Mouse (Mus musculus) neural tube, embryonic 10.5 days (tissue): ENCODE results near the gene Ocm.
"Not testable (repeated sequence)": the region's sequence is repeated elsewhere in the genome, so short reads cannot be mapped to it uniquely, and the experiment has no call there.

Experiments used
- DNase-seq: peaks from one replicate; pipeline ENCODE4 v3.0.0-alpha.2; 2017; ENCODE audit warnings: low spot score; ENCODE audit errors: extremely low spot score

Gene Ocm

DNA sequence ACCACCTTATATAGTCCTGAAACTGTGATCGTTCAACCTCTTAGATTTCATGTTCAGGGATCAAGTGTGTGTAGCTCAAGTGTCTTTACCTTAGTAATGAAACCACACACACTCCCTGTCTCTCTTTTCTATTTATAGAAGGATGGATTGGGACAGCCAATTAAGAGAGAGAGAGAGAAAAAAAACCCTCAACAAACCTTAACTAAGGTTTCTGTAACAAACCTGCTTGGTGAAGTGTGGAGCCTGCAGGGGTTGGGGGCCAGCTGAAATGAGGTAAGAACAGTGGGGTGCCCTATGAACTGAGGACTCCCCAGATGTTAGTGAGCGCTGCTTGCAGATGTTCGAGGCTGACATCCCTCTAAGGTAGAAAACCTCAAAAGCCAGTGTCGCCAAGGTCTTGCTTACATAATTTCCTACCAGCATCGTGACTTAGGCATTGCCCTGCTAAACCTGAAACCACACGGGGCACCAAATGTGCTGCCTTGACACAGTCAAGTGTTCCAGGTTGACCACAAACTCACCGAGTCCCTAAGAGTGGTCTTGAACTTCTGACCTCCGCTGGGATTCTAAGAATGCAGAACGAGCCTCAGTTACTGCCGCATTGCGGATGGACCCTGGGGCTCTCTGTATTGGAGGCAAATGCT lies at the start of gene Ocm:
Ocm (minus strand) TSS at position 51 of the 644 bp plus-strand sequence.
- DNase-seq = no peak

DNA sequence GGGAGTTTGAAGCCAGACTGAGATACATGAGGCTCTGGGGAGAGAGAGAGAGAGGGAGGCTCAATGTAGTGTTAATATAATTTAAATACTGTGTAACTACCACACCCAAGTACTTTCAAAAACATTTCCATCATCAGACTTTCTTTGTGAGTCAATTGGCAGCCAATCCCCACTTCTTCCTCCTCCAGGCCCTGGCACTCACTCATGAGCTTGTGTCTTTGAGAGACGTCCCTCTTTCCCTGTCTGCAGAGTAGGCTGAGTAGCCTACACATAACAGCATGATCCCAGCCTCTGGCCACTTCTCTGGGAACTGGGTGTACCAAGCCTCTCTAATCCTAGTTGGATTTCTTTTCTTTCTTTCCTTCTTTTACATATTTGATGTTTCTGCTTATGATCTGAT lies 44.8 kb upstream of the Ocm start:
- DNase-seq = no peak

DNA sequence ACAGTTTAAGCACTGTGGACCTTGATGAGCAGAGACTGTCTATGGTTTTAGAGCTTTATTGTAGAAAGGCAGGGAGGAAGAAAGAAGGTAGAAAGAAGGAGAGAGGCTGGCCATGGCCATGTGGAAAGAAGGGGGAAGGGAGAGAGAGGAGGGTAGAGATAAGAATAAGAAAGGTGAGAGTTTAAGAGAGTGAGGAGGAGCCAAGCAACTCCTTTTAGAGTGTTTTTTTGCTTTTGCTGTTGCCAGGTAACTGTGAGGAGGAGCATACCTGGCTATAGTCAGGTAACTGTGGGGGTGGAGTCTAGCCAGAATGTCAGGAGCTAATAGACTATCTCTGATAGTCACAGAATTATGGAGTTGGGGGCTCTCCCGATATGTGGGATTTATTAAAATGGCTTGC lies 43.6 kb upstream of the Ocm start:
- no peak for DNase-seq

DNA sequence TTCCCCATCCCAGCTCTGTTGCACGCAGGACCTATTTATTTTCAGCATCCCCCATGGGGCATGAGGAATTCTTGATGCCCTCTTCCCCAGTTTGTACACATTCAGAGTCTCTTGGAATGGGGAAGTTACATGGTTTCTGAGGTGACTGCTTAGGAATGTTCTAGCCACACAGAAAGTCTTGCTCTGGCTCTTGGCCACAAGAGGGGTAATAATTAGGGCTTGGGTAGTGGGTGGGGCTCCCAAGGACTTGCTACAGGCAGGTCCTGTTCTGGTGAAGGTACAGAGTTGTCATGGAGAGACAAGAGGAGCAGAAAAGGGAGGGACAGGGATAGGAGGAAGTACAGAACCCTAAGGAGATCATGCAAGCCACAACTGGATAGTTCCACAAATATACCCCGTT lies 39.6 kb upstream of the Ocm start:
- no peak for DNase-seq

DNA sequence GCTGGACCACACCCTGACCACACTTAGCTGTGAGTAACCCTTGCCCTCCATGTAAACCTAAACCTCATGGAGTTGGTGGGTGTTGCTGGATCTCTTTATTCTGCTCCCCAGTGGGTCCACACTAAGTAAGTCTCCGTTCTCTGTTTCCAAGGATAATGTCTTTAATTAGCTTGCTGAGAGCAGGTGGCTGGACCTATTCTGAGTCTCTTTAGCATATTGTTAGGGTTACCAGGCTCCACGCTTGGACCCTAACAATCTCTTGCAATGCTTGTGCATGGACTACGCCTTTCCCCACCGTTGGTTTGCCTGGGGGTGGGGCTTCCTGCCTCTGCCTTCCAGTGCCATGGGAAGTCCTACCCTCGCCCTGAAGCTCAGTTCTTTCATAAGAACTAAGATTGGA lies 37.6 kb upstream of the Ocm start:
- DNase-seq = no peak

DNA sequence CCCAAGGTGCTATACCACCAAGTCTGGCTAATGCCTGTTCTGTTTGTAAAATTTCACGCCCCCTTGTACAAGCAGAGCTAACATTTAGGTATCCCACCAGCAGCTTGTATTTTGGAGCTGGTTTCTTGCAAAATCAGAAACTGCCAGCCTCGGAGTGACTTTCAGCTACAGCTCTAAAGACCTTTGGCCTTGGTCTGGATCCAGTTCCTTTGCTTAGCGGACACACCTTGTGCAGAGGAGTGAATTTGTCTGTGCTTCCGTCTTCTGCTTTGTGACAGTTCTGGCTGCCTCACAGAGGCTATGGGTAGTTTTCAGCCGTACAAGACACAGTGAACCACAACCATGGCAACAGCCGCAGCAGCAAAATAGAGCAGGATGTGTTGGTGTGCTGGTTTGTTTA lies 27.9 kb upstream of the Ocm start:
- no peak for DNase-seq

DNA sequence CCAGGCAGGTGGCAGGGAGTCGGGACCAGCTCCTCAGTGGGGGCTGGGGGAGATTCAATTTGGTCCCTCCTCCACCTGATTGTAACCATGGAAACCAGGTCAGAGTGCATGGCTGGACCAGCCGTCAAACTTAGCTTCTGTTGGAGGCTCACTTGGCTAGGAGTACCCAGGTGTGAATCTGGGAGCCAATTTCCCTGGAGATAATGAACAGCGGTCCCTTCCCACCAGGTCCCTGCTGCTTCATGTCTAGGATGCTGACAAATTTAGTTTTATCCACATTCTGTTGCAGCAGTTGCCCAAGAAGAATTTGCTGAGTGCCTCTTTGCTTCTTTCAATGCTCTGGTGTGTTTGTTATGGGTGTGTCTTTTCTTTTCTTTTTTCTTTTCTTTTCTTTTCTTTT lies 27.0 kb upstream of the Ocm start:
- DNase-seq = no peak

DNA sequence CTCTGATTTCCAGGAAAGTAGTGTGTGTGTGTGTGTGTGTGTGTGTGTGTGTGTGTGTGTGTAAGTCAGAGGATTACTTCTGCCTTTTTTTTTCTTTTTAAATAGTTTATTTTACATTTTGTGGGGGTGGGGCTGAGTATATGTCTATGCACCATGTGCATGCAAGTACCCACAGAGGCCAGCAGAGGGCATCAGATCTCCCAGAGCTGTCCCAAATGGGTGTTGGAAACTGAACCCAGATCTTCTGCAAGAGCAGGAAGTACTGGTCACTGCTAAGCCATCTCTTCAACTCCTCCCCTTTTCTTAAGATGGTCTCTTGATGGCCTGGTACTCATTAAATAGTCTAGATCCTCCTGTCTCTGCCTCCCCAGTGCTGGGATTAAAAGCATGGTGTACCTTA lies 24.8 kb upstream of the Ocm start:
- no peak for DNase-seq

DNA sequence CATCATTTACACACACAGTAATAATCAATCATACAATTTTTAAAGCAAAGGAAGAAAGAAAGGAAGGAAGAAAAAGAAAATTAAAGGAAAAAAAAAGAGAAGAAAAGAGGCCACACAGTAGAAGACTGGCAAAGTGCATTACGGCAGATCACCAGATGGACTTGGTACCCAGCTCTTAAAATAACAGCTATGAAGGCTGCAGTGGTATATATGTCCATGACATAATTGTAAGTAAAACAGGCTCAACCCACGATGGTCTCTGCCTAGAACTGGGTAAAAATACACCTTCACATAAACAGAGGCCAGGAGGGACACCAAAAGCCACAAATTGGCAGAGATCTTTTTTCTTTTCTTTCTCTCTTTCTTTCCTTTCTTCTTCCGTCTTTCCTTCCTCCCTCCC lies 23.4 kb upstream of the Ocm start:
- DNase-seq = no peak

DNA sequence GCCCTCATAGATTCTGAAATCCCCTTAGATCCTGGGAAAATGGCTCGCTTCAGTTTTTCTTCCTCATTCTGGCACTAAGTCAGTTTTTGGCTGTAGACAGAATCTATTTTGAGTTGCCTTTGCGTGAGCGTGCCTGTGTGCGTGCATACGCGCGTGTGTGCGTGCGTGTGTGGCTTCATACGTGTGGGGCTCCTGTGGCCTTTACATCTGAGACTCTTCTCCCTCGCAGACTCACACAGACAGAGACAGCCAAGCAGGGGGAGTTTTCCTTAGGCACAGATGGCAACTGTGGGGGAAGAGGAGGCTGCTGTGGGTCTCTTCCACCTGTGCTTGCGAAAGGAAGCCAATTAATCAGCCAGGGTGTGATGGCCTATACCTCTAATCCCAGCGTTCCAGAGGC lies 20.9 kb upstream of the Ocm start:
- no peak for DNase-seq

DNA sequence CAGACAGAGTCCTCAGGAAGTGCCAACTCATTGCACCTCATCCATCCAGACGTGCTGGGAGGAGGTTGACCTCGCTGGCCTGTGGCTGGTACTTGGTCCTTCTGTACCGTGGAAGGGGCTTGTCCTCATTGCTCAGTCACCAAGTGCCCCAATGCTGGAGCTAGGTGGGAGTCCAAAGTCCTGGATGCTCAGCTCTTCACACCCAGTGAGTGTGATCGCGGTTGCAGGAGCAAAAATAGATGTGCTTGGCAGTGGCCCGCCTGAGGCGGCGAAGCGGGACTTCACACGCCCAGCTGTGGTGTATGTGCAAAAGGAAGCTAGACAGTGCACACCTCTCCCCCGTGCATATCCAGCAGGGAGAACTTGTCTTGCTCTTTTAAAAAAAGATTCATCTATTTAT lies 16.7 kb upstream of the Ocm start:
- no peak for DNase-seq

DNA sequence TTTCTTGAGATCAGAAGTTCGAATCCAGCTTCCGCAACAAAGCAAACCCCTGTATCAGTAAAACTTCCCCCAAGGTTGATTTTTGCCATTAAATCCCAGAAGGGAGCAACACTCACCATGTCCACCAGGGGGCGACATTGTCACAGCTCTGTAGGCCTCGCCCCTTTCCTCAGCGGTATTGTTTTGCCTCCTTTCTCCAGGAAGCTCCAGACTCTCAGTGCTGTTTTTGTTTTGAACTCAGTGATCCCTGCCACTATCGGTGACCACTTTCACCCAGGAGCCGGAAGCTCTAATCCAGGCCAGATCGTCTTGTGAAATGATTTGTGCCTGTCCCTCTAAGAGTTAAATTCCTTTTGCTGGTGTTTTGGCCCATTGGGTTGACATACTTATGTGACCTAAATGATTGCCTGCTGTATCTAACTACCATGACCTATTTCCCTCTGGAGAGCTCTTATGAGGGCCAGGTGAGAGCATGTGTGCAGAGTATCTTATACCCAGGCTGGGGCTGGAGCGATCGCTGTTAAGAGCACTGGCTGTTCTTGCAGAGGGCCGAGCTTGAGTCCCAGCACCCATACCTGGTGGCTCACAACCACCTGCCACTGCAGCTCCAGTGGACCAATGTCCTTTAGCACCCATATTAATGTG lies 14.4 kb upstream of the Ocm start:
- peak; percentile 74 for DNase-seq

DNA sequence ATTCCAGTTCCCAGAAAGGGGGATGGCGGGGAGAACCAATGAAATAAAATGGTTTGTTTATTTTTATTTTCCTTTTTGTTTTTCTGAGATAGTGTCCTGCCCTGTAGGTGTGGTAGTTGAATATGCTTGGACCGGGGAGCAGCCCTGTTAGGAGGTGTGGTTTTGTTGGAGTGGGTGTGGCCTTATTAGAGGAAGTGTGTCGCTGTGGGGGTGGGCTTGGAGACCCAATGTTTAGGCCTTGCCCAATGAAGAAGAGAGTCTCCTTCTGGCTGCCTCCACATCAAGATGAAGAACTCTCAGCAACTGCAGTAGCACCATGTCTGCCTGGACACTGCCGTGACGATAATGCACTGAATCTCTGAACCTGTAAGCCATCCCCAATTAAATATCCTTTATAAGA lies 13.4 kb upstream of the Ocm start:
- no peak for DNase-seq

DNA sequence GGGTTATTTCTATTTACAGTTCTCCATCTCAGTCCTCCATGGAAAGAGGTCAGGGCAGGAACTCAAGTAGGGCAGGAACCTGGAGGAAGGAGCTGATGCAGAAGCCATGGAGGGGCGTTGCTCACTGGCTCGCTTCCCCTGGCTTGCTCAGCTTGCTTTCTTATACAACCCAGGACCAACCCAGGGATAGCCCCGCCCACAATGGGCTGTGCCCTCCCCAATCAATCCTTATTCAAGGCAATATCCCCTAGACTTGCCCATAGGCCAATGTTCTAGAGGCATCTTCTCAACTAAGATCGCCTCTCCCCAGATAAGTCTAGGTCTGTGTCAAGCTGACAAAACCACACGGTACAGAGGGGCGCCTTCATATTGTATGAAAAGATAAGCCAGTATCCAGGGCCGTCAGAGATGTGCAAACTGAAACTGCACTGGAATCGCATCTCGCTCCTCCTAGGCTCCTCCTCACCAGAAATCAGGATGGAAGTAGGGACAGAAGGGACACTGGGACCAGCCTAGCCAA lies 12.7 kb upstream of the Ocm start:
- no peak for DNase-seq

DNA sequence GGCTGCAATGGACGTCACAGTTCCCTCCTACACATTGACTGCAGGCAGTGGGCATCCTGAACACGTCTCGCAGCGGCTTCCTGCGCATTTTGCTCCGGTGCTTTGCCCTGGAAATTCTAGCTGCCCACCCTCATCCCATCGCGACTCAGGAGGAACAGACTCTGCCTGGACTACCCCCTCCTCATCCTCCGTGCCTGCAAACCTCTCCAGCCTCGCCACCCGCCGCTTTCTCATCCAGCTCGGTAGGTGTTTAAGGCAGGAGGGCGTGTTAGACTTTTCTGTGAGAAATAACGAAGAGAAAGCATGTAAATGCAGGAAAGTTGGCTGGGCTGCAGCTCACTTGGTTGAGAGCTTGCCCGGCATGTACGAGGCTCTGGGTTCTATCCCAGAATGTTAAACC lies 10.5 kb upstream of the Ocm start:
- DNase-seq = no peak

DNA sequence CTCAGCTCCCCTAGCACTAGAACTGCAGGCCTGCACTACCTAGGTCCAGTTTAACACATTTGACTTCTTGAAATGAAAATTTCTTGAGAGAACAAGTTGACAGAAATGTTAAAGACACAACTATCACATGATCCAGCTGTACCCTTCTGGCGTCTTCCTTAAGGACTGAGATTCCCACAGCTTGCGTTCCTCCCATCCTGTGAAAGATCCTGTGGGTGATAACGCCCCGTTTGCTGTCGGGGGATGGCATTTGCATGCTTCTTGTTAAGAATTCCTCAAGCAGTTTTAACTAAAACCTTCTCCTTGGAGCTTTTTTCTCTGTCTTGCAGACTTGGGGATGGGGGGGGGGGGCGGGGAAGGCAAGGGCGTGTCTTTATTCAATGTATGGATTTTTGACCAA lies 8.1 kb upstream of the Ocm start:
- DNase-seq = no peak

DNA sequence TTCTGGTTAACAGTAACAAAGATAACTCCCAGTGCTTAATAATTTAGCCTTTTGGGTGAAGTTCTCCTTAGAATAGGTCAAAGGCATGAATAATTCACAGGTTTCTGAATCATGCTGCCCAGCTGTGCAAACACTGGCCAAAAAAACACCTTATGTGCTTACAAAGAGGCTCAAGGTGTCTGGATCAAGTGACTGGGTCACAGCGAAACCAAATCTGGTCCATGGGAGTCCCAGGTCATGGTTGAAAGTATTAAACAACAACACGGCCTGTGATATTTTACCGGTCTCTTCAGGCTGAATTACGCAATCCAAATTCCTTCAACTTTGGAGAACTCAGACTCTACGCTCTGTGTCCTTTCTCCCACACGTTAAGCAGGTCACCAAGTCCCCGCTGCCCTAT lies 6.0 kb upstream of the Ocm start:
- no peak for DNase-seq

DNA sequence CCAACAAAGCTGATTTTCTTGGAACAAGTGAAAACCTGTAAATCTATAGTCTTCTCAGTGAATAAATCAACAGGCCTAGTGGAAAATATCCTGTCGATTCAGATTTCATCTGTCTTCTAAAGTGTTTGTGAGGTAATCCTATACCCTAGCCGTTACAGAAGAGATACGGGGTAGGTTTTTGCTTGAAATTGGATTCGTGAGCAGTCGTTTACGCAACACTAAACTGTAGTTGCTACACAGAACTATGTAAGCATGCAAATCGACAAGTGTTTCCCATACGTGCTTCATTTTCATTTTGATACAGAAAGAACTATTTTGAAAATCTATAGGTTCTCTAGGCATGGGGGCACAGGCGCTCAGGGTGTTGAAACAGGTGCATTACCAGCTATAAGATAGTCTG lies 10.6 kb downstream of the Ocm start:
- DNase-seq = no peak

DNA sequence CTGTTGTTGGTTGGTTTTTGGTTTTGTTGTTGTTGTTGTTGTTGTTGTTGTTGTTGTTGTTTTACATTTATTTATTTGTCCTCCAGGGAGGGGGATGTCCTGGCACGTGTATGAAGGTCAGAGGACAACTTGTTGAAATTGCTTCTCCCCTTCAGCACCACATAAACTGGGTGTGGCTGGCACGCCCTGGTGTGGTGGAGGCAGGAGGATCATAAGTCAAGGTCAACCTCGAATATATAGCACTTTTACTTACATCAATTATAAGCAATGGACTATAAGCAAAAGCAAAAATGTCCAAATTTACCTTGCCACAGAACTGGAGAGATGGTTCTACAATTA lies 11.2 kb downstream of the Ocm start:
- DNase-seq = no peak

DNA sequence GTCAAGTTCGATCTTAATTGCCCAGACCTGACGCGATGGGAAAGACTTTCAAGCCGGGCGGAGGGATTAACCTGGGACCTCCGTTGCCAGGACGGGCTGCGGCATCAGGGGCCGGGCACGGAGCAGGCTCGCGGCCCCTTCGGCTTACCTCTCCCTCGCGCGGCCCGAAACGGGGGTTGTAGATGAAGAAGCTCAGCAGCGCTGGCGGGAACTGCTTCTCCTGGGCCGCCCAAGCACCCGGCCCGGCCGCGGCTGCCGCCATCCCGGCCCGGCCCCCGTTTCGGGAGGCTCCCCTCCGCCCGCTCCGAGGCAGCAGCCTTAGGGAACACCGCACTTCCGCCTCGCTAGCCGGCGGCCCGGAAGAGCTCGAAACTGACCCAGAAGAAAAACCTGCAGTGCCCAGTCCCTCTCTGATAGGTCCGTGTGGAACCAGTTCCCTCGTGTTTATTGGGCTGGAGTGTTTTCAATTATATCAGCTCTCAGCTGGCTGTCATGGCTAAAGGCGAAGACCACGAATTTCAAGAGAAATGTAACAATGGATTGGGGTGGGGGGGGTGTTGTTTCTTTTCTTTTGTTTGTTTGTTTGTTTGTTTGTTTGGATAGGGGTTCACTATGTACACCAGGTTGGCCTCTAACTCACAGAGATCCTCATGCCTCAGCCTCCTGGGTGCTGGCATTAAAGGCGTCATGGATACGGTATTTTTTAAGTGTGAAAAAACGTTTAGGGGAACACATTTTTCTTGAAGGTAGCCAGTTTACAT lies 11.7 kb downstream of the Ocm start, which contains the start of gene Ccz1:
Ccz1 (minus strand) TSS at position 327 of the 761 bp plus-strand sequence.
- peak; percentile 84 for DNase-seq

DNA sequence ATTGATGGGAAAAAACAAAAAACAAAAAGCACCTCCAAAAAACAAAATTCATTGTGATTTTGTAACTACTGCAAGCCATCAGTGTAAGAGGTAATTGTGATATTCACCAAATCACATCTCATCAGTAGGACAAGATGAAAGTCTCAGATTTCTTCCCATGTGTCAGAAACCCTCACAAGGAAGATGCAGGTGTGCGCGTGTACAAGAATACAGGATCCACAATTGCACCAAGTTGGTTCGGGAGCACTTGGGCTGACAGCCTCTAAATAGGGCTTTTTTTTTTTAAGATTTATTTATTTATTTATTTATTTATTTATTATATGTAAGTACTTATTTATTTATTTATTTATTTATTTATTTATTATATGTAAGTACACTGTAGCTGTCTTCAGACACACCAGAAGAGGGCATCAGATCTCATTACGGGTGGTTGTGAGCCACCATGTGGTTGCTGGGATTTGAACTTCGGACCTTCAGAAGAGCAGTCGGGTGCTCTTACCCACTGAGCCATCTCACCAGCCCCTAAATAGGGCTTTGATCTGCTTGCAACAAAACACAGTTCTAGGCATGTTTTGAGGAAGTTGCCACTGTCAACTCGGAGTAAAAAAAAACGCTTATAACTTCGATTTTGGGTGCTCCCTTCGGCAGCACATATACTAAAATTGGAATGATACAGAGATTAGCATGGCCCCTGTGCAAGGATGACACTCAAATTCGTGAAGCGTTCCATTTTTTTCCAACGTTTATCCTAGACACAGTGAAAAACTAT lies 12.9 kb downstream of the Ocm start:
- not testable (repeated sequence) for DNase-seq
